Mouse (Mus musculus) heart, postnatal 0 days (tissue): ENCODE measurements around the gene Sept9. TPM values are rescaled to one million over a fixed set of nuclear protein-coding genes. Genes with fewer than 3 reads are reported as not detected.

Experiments
- ATAC-seq: fragments of 200-750 bp; cut with Nextera tagmentation; 2 replicates; pipeline ENCODE4 v1.8.0; 2017; ENCODE audit warnings: low read depth, moderate number of reproducible peaks, moderate library complexity; ENCODE audit not compliant: insufficient read depth
- DNase-seq: peaks from one replicate; pipeline ENCODE4 v3.0.0-alpha.2; 2016; ENCODE audit warnings: low spot score
- H3K27ac ChIP-seq: fragments of 300-500 bp; sonication (generic); 2 replicates; pipeline ENCODE4 v1.5.1; 2014; ENCODE audit warnings: low read depth, mild to moderate bottlenecking
- H3K27me3 ChIP-seq: fragments of 300-500 bp; sonication (generic); 2 replicates; pipeline ENCODE4 v1.6.1; 2014; ENCODE audit warnings: low read length, mixed read lengths; ENCODE audit not compliant: control insufficient read depth, insufficient read depth
- H3K36me3 ChIP-seq: fragments of 300-500 bp; sonication (generic); replicated peaks from 2 replicates; pipeline ENCODE4 v1.6.1; 2014; ENCODE audit warnings: low read length, mixed read lengths; ENCODE audit not compliant: control insufficient read depth, insufficient read depth
- H3K4me1 ChIP-seq: fragments of 300-500 bp; sonication (generic); 2 replicates; pipeline ENCODE4 v1.6.1; 2014; ENCODE audit warnings: antibody characterized with exemption; ENCODE audit not compliant: control insufficient read depth, insufficient read depth
- H3K4me2 ChIP-seq: fragments of 300-500 bp; sonication (generic); 2 replicates; pipeline ENCODE4 v1.6.1; 2014; ENCODE audit warnings: low read depth, mild to moderate bottlenecking, low read length, moderate library complexity
- H3K4me3 ChIP-seq: fragments of 300-500 bp; sonication (generic); 2 replicates; pipeline ENCODE4 v1.5.1; 2014; ENCODE audit warnings: low read depth, low read length
- H3K9ac ChIP-seq: fragments of 300-500 bp; sonication (generic); replicated peaks from 2 replicates; pipeline ENCODE4 v1.6.1; 2014; ENCODE audit warnings: low read depth, low read length, mixed read lengths
- H3K9me3 ChIP-seq: fragments of 300-500 bp; sonication (generic); replicated peaks from 2 replicates; pipeline ENCODE4 v1.6.1; 2016; ENCODE audit warnings: low read length; ENCODE audit not compliant: control insufficient read depth
- CTCF ChIP-seq: IDR thresholded peaks from 2 replicates; pipeline ENCODE4 v1.5.1; 2016; ENCODE audit warnings: antibody characterized with exemption, control low read depth, low read depth
- EP300 ChIP-seq: IDR thresholded peaks from 2 replicates; pipeline ENCODE4 v1.6.1; 2016; ENCODE audit warnings: antibody characterized with exemption, low read depth
- WGBS: fragments of 180-500 bp; shearing (Covaris S2); extraction: QIAGEN DNeasy Blood & Tissue Kit; methylation state at CpG from one replicate; pipeline ENCODE4 v1.1.7; 2014; 5-methylcytosine and 5-hydroxymethylcytosine counted together
- polyA plus RNA-seq: library from polyadenylated mRNA; unstranded; fragments of >200 nt; fragmentation: Nextera tagmentation; extraction: Ambion mirVana; gene quantifications from 2 replicates; pipeline ENCODE4 v1.2.1, GENCODE M21; 2015
- total RNA-seq: library from RNA; depleted of rRNA; stranded (reverse); fragments of >200 nt; gene quantifications from 2 replicates; pipeline ENCODE4 v1.2.3, GENCODE M21; 2014; ENCODE audit warnings: low replicate concordance

The Sept9 gene
- total and polyA plus RNA-seq, 2 experiments from 2014 or later = 31.6 to 64.2 TPM

DNA sequence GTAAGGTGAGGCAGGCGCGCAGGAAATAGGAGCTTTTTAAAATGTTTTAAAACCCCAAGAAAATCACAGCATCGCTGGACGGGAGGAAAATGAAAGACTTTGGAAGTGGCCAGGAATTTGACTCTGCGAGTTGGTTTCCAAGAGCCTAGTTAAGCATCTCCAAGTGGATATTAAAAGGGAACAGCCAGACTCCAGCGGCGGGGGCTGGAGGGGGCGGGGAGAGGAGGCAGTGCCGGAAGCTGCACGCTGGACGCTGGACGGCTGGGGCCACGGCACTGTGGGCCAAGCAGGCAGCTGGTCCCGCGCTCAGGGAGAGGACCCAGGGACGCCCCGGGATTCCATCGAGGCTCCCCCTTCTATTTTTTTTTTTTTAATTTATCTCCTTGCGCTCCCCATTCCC is 32.6 kb downstream of the Sept9 start:
- Histone ChIP-seq H3K27ac (no peak overlapping the region), H3K9me3 (no peaks in the 10 kb centered on the region), H3K9ac (no peak overlapping the region; the same call in 1 of the 2 replicates), H3K4me1 (peaks cover 17% of the 10 kb centered on the region), H3K4me3 (peak overlapping the region; percentile 32), H3K4me2 (peak overlapping the region; percentile 52), H3K36me3 (no peaks in the 10 kb centered on the region), H3K27me3 (no peaks in the 10 kb centered on the region)
- 16% methylated on average over 19 of the region's 19 CpGs for WGBS
- TF ChIP-seq EP300 = no peak
- no peak for TF ChIP-seq CTCF
- DNase-seq = no peak
- peak; percentile 51; the same call in 1 of the 2 replicates for ATAC-seq

DNA sequence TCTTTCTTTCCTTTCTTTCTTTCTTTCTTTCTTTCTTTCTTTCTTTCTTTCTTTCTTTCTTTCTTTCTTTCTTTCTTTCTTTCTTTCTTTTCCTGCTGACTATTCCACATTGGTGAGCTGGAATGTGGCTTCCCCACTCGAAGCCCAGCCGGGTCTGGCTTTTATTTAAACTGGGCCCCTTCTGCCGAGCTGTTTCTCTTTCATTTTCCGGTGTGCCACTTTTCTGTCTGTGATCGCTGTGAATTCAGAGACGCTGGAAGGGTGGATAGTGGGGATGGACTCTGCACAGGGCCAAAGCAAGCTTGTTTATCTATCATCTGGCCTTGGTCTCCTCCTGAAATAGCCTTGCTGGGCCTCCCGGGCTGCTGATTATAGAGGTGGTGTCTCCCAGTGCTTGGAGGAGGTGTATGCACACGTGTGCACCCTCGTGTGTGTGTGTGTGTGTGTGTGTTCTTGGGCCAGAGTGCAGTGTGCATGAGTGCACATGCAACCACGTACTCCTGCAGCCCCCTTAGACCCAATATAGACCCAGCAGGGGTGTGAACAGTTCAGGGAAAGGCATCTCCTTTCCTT is 33.5 kb downstream of the Sept9 start:
- TF ChIP-seq CTCF = no peak
- no peak for TF ChIP-seq EP300
- Histone ChIP-seq H3K27ac (no peak overlapping the region), H3K9ac (no peak overlapping the region), H3K36me3 (no peaks in the 10 kb centered on the region), H3K4me3 (peak overlapping the region; percentile 9; the same call in 1 of the 2 replicates), H3K4me2 (peak overlapping the region; percentile 52), H3K4me1 (peaks cover 17% of the 10 kb centered on the region), H3K27me3 (no peaks in the 10 kb centered on the region), H3K9me3 (no peaks in the 10 kb centered on the region)
- peak; percentile 57 for DNase-seq
- peak; percentile 33; the same call in 1 of the 2 replicates for ATAC-seq
- 22% methylated on average over 10 of the region's 10 CpGs for WGBS

DNA sequence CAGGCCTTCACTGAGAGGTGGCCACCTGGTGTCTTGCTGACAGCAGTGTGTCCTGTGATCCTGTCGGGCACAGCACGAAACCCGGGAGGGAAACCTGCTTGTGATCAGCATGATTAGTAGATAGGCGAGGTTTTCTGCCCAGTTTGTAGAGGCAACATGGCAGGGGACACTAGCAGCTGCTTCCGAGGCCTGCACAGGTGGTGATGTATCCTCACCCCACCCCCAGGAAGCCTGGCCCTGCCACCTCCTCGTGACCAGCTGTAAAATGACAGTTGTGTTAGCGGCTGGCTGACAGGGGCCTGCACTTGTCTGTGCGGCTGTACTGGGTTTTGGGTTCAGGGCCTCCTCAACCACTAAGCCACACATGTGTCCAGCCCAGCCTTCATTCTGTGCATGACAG is 34.4 kb downstream of the Sept9 start:
- no peak overlapping the region for H3K9ac ChIP-seq
- H3K4me2 ChIP-seq = peak overlapping the region; percentile 52
- no peaks in the 10 kb centered on the region for H3K9me3 ChIP-seq
- H3K27ac ChIP-seq = no peak overlapping the region
- H3K27me3 ChIP-seq = no peaks in the 10 kb centered on the region
- TF ChIP-seq EP300 (no peak), CTCF (no peak)
- H3K36me3 ChIP-seq = no peaks in the 10 kb centered on the region
- ATAC-seq (no peak), DNase-seq (no peak)
- H3K4me3 ChIP-seq = no peak overlapping the region
- peaks cover 17% of the 10 kb centered on the region for H3K4me1 ChIP-seq
- WGBS = 66% methylated on average over 8 of the region's 8 CpGs

DNA sequence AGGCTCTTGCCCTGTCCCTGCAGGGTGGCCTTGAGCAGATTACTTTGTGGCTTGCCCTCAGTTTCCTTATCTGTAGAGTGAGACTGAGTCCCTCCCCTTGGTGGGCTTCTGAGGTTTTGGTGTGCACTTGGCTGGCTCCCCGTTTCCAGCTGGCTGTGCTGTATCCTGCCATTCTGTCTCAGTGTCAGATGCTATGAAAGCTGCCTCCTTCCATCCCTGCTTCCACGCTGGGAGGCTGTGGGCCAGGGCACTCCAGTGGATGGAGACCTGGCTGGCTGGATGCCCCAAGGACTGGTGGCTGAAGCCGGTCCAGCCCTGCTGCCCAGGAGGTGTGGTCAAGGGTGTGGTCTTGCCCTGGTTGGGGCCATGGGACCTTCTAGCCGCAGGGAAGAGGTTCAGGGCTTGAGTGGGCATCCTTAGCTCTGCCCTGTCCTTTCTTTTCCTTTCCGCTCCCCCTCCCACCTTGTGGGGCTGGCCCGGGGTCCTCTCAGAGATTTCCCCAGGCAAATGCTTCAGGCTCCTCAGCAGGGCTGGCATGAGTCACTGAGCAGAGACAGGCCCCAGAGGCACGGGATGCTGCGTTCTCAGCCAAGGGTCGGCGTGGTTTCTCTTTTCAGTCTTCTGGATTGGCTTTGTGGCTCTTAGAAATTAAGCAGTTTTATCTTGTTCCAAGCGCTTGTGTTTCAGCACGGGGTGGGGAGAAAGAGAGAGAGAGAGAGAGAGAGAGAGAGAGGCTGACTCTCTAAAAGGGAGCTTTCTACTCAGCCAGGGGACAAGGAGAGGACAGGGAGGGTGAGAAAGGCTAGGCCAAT is 35.8 kb downstream of the Sept9 start:
- ATAC-seq = peak; percentile 42; the same call in 1 of the 2 replicates
- no peaks in the 10 kb centered on the region for H3K36me3 ChIP-seq
- H3K27ac ChIP-seq = peak overlapping the region; percentile 41
- H3K27me3 ChIP-seq = no peaks in the 10 kb centered on the region; the same call in 1 of the 2 replicates
- H3K4me3 ChIP-seq = no peak overlapping the region
- H3K9me3 ChIP-seq = no peaks in the 10 kb centered on the region
- H3K4me2 ChIP-seq = peak overlapping the region; percentile 10
- no peak for TF ChIP-seq CTCF
- no peak for TF ChIP-seq EP300
- WGBS = 18% methylated on average over 12 of the region's 12 CpGs
- DNase-seq = no peak
- peaks cover 17% of the 10 kb centered on the region for H3K4me1 ChIP-seq
- H3K9ac ChIP-seq = no peak overlapping the region

DNA sequence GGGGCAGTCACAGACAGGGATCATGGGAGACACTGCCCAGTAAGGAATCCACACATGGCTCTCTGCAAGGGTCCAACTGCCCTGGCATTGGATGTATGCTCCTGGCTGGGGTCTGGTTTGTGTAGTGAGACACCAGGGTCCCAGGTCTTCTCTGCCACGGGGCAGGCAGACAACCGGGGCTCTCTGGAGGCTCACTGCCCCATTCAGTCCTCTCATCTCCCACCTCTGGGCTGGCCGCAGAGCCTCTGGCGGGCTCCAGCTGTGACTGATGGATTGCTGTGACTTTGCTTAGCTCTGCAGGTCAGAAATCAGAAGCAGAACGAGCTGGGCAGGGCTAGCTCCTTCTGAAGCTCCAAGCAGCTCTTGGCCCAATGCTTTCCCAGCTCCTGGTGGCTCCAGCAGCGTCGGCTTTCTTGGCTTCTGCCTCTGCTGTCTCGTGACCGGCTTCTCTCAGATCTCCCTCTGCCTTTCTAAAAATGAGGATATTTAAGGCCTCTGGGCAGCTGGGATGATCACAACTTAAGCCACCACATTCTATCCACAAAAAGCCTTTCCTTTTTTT is 36.5 kb downstream of the Sept9 start:
- Histone ChIP-seq H3K9ac (no peak overlapping the region), H3K4me2 (peak overlapping the region; percentile 10; the same call in 1 of the 2 replicates)
- DNase-seq = no peak

More for the DNA sequence above, 36.5 kb downstream of the Sept9 start:
- H3K27me3 ChIP-seq = no peaks in the 10 kb centered on the region; the same call in 1 of the 2 replicates
- TF ChIP-seq CTCF (no peak), EP300 (no peak)
- H3K27ac ChIP-seq = peak overlapping the region; percentile 41
- no peaks in the 10 kb centered on the region for H3K36me3 ChIP-seq
- peaks cover 17% of the 10 kb centered on the region for H3K4me1 ChIP-seq
- 29% methylated on average over 9 of the region's 9 CpGs for WGBS
- H3K4me3 ChIP-seq = no peak overlapping the region
- no peaks in the 10 kb centered on the region for H3K9me3 ChIP-seq
- no peak for ATAC-seq
